Mouse (Mus musculus) CD4-positive, CD25-positive, alpha-beta regulatory T cell, adult 4 months (primary cell): ENCODE measurements around the gene Mllt3. TPM values are rescaled to one million over a fixed set of nuclear protein-coding genes. Genes with fewer than 3 reads are reported as not detected.

ENCODE experiments used
- ATAC-seq: one replicate; pipeline ENCODE4 v1.8.0; 2017
- polyA plus RNA-seq, 2 experiments: library from polyadenylated mRNA; unstranded; fragments of 100-300 nt; shearing (Covaris generic); gene quantifications; one replicate each; pipeline ENCODE4 v1.2.1; 2017

Mllt3 gene
- polyA plus RNA-seq, 2 experiments from 2014 or later = 119 to 131 TPM

GRCm38 (mm10) chr4:87820911-87821310 is 212.3 kb downstream of the Mllt3 start:
- no peak for ATAC-seq

GRCm38 (mm10) chr4:87819182-87819581 is 214.0 kb downstream of the Mllt3 start:
- no peak for ATAC-seq

- ATAC-seq = no peak
These were observed 214.9 kb downstream of the Mllt3 start for GRCm38 (mm10) chr4:87818276-87818675.

- ATAC-seq = peak; percentile 34
These were observed 217.6 kb downstream of the Mllt3 start for GRCm38 (mm10) chr4:87815465-87816108.

- ATAC-seq = no peak
These were observed 221.3 kb downstream of the Mllt3 start for GRCm38 (mm10) chr4:87811899-87812298.

GRCm38 (mm10) chr4:87806196-87806987 is 226.8 kb downstream of the Mllt3 start:
- ATAC-seq = no peak

GRCm38 (mm10) chr4:87804576-87804975 is 228.6 kb downstream of the Mllt3 start:
- no peak for ATAC-seq

- no peak for ATAC-seq
These were observed 229.9 kb downstream of the Mllt3 start for GRCm38 (mm10) chr4:87803313-87803712.

GRCm38 (mm10) chr4:87802140-87802539 is 231.0 kb downstream of the Mllt3 start:
- no peak for ATAC-seq

GRCm38 (mm10) chr4:87801332-87801731 is 231.8 kb downstream of the Mllt3 start:
- no peak for ATAC-seq

GRCm38 (mm10) chr4:87800276-87800675 is 232.9 kb downstream of the Mllt3 start:
- no peak for ATAC-seq

GRCm38 (mm10) chr4:87799418-87799817 is 233.7 kb downstream of the Mllt3 start:
- no peak for ATAC-seq

- ATAC-seq = no peak
These were observed 237.9 kb downstream of the Mllt3 start for GRCm38 (mm10) chr4:87795261-87795660.

- no peak for ATAC-seq
These were observed 238.9 kb downstream of the Mllt3 start for GRCm38 (mm10) chr4:87794216-87794615.

GRCm38 (mm10) chr4:87792511-87792910 is 240.7 kb downstream of the Mllt3 start:
- no peak for ATAC-seq

GRCm38 (mm10) chr4:87789446-87789845 is 243.7 kb downstream of the Mllt3 start:
- ATAC-seq = no peak

- peak; percentile 84 for ATAC-seq
These were observed 244.5 kb downstream of the Mllt3 start for GRCm38 (mm10) chr4:87788691-87789090.

- no peak for ATAC-seq
These were observed 247.8 kb downstream of the Mllt3 start for GRCm38 (mm10) chr4:87785132-87786074.

GRCm38 (mm10) chr4:87783809-87784208 is 249.4 kb downstream of the Mllt3 start:
- ATAC-seq = no peak

- ATAC-seq = no peak
These were observed 251.2 kb downstream of the Mllt3 start for GRCm38 (mm10) chr4:87781971-87782370.

- ATAC-seq = no peak
These were observed 257.4 kb downstream of the Mllt3 start for GRCm38 (mm10) chr4:87775721-87776120.

GRCm38 (mm10) chr4:87774515-87774914 is 258.6 kb downstream of the Mllt3 start:
- ATAC-seq = no peak
